ENCODE assay signal across 8 mouse cellular contexts in the genomic region with DNA sequence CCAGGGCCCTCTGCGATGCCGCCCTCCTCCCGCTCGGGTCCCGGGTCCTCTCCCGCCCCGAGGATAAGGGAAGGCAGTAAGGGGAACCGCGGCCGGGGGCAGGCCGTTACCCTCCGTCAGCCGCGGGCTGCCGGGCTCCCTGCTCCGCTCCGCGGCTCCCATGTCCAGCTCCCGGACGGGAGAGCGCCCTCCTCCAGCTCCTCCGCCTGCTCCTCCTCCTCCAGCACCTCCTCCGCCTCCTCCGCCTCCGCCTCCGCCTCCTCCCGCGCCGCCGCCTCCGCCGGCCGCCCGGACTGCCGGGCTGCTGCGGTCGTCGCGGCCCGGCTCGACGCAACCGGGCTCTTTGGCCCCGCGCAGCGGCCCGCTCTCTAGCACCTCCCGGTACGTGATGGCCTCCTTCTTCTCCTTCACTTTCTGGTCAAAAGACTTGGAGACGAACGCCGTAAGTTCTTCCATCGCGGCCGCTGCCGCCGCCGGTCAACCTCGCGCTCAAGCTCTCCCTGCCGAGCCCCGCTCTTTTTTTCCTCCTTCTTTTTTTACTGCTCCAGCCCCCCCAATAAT. TPM values are rescaled to one million over a fixed set of nuclear protein-coding genes. Genes with fewer than 3 reads are reported as not detected.
DNase-seq lines count a peak whose midpoint lies in the region; ATAC-seq lines count a peak whose summit lies in the region.

A gene (plus strand): TSS at position 290 of the 561 bp plus-strand sequence.

- WGBS in forebrain, embryonic 10.5 days, result under 1% methylated on average over 57 of the region's 62 CpGs
- under 1% methylated on average over 45 of the region's 62 CpGs for WGBS in stomach, embryonic 14.5 days

- no peak within 1 kb of the TSS for H3K9ac ChIP-seq in stomach, embryonic 14.5 days (replicated peaks; ENCODE audit: low read depth, low read length)

- no peaks in the 10 kb centered on the region for H3K9me3 ChIP-seq in forebrain, embryonic 10.5 days
- H3K9me3 ChIP-seq in stomach, embryonic 14.5 days (ENCODE audit: control insufficient read depth, low read depth, low read length), result no peaks in the 10 kb centered on the region

- intact Hi-C loops in heart, postnatal 14 days (cut with DNase I), result loop anchor here (10.0 kb wide), 1 partner anchor 284 kb away; no protein-coding TSS in a partner anchor

- peaks cover 91% of the 10 kb centered on the region for H3K27me3 ChIP-seq in forebrain, embryonic 10.5 days (ENCODE audit: poor library complexity, severe bottlenecking)
- H3K27me3 ChIP-seq in stomach, embryonic 14.5 days (ENCODE audit: control insufficient read depth, insufficient read depth, low read length), result peaks cover 50% of the 10 kb centered on the region

- H3K4me1 ChIP-seq in forebrain, embryonic 10.5 days, result peaks cover 54% of the 10 kb centered on the region
- peaks cover 5% of the 10 kb centered on the region; the same call in 1 of the 2 replicates for H3K4me1 ChIP-seq in stomach, embryonic 14.5 days (ENCODE audit: control insufficient read depth, insufficient read depth, low read length)

- no peaks in the 10 kb centered on the region for H3K36me3 ChIP-seq in forebrain, embryonic 10.5 days (replicated peaks)
- no peaks in the 10 kb centered on the region for H3K36me3 ChIP-seq in stomach, embryonic 14.5 days (ENCODE audit: control insufficient read depth, insufficient read depth, low read length)

- peak within 1 kb of the TSS; percentile 81 for H3K27ac ChIP-seq in forebrain, embryonic 10.5 days
- no peak within 1 kb of the TSS for H3K27ac ChIP-seq in stomach, embryonic 14.5 days (ENCODE audit: low read length)

- H3K4me3 ChIP-seq in forebrain, embryonic 10.5 days, result peak within 1 kb of the TSS; percentile 61
- peak within 1 kb of the TSS; percentile 41 for H3K4me3 ChIP-seq in stomach, embryonic 14.5 days (ENCODE audit: low read depth, low read length)

- ATAC-seq in stomach, embryonic 14.5 days (ENCODE audit: insufficient number of reproducible peaks, insufficient read depth, low FRiP score, low read depth), result no peak; the same call in 1 of the 2 replicates

- peak within 1 kb of the TSS; percentile 78 for H3K4me2 ChIP-seq in stomach, embryonic 14.5 days (replicated peaks; ENCODE audit: low read depth, low read length)

- DNase-seq in cerebellum, adult 18-20 months, result peak; percentile 44 to 49
- no peak for DNase-seq in cerebellum, postnatal 4 days (ENCODE audit: low spot score in 2 of 2)
- DNase-seq in ZHBTc4 (ENCODE audit: low read depth, low spot score), result peak; percentile 62
- DNase-seq in forebrain, embryonic 10.5 days (ENCODE audit: extremely low spot score, low spot score), result peak; percentile 66
- peak; percentile 43 to 68 for DNase-seq in heart, postnatal 14 days
- DNase-seq in kidney, postnatal 4 days, result peak; percentile 67 to 76
- peak; percentile 48 for DNase-seq in lung, postnatal 14 days

RNA-seq across cellular contexts. Expression of the gene that starts here (rescaled TPM):
- polyA plus RNA-seq in forebrain, embryonic 10.5 days (2016; fragmentation: Nextera tagmentation; extraction: Ambion mirVana), result 41.3 and 41.6 TPM in 2 replicates
- 10 to 100 TPM; 11.3 to 11.8 TPM for total RNA-seq in heart, postnatal 14 days (2021)
- polyA plus RNA-seq in stomach, embryonic 14.5 days (2014; fragmentation: Nextera tagmentation; extraction: Ambion mirVana), result 37.0 and 39.8 TPM in 2 replicates

Comparison
In these comparisons a context has a peak if more than half of its experiments do, and no peak if none do; other contexts are left out.
1. DNase-seq: peak in cerebellum, adult 18-20 months (2 of 2), ZHBTc4 (single experiment), forebrain, embryonic 10.5 days (single experiment), heart, postnatal 14 days (2 of 2), kidney, postnatal 4 days (2 of 2) and lung, postnatal 14 days (single experiment); none in cerebellum, postnatal 4 days (0 of 2).